Mouse (Mus musculus): ENCODE data around the gene Tenm2.

The Tenm2 gene

GRCm38 (mm10) chr11:36327243-36327642 is 908.5 kb downstream of the Tenm2 start:
- peak; percentile 74 for ATAC-seq (ENCODE audit: insufficient number of reproducible peaks, low FRiP score, low TSS enrichment)

- no peak for ATAC-seq (ENCODE audit: insufficient number of reproducible peaks, low FRiP score, low TSS enrichment)
Observed at GRCm38 (mm10) chr11:36309317-36309716, 926.4 kb downstream of the Tenm2 start.

- peak; percentile 59; the same call in 1 of the 2 replicates for ATAC-seq (ENCODE audit: insufficient number of reproducible peaks, low FRiP score, low TSS enrichment)
Observed at GRCm38 (mm10) chr11:36307276-36307675, 928.5 kb downstream of the Tenm2 start.

GRCm38 (mm10) chr11:36305348-36305950 is 930.3 kb downstream of the Tenm2 start:
- ATAC-seq (ENCODE audit: insufficient number of reproducible peaks, low FRiP score, low TSS enrichment): no peak

GRCm38 (mm10) chr11:36302913-36303371 is 932.8 kb downstream of the Tenm2 start:
- ATAC-seq (ENCODE audit: insufficient number of reproducible peaks, low FRiP score, low TSS enrichment): no peak

- ATAC-seq (ENCODE audit: insufficient number of reproducible peaks, low FRiP score, low TSS enrichment): no peak
Observed at GRCm38 (mm10) chr11:36302096-36302495, 933.7 kb downstream of the Tenm2 start.

GRCm38 (mm10) chr11:36296568-36296967 is 939.2 kb downstream of the Tenm2 start:
- no peak for ATAC-seq (ENCODE audit: insufficient number of reproducible peaks, low FRiP score, low TSS enrichment)

- ATAC-seq (ENCODE audit: insufficient number of reproducible peaks, low FRiP score, low TSS enrichment): no peak
Observed at GRCm38 (mm10) chr11:36292206-36292605, 943.6 kb downstream of the Tenm2 start.

GRCm38 (mm10) chr11:36286246-36286645 is 949.5 kb downstream of the Tenm2 start:
- ATAC-seq (ENCODE audit: insufficient number of reproducible peaks, low FRiP score, low TSS enrichment): no peak

GRCm38 (mm10) chr11:36280533-36280932 is 955.2 kb downstream of the Tenm2 start:
- ATAC-seq (ENCODE audit: insufficient number of reproducible peaks, low FRiP score, low TSS enrichment): no peak

- ATAC-seq (ENCODE audit: insufficient number of reproducible peaks, low FRiP score, low TSS enrichment): no peak
Observed at GRCm38 (mm10) chr11:36277903-36278215, 957.9 kb downstream of the Tenm2 start.

- ATAC-seq (ENCODE audit: insufficient number of reproducible peaks, low FRiP score, low TSS enrichment): no peak
Observed at GRCm38 (mm10) chr11:36277192-36277902, 958.4 kb downstream of the Tenm2 start.

GRCm38 (mm10) chr11:36276015-36276414 is 959.7 kb downstream of the Tenm2 start:
- no peak for ATAC-seq (ENCODE audit: insufficient number of reproducible peaks, low FRiP score, low TSS enrichment)

- ATAC-seq (ENCODE audit: insufficient number of reproducible peaks, low FRiP score, low TSS enrichment): no peak
Observed at GRCm38 (mm10) chr11:36272149-36272548, 963.6 kb downstream of the Tenm2 start.

GRCm38 (mm10) chr11:36269945-36270344 is 965.8 kb downstream of the Tenm2 start:
- no peak for ATAC-seq (ENCODE audit: insufficient number of reproducible peaks, low FRiP score, low TSS enrichment)

GRCm38 (mm10) chr11:36264776-36265466 is 970.8 kb downstream of the Tenm2 start:
- ATAC-seq (ENCODE audit: insufficient number of reproducible peaks, low FRiP score, low TSS enrichment): peak; percentile 56; the same call in 1 of the 2 replicates

- no peak for ATAC-seq (ENCODE audit: insufficient number of reproducible peaks, low FRiP score, low TSS enrichment)
Observed at GRCm38 (mm10) chr11:36263840-36264239, 971.9 kb downstream of the Tenm2 start.

GRCm38 (mm10) chr11:36257187-36257586 is 978.6 kb downstream of the Tenm2 start:
- no peak for ATAC-seq (ENCODE audit: insufficient number of reproducible peaks, low FRiP score, low TSS enrichment)

GRCm38 (mm10) chr11:36256747-36257146 is 979.0 kb downstream of the Tenm2 start:
- ATAC-seq (ENCODE audit: insufficient number of reproducible peaks, low FRiP score, low TSS enrichment): no peak

- ATAC-seq (ENCODE audit: insufficient number of reproducible peaks, low FRiP score, low TSS enrichment): no peak
Observed at GRCm38 (mm10) chr11:36254019-36254418, 981.7 kb downstream of the Tenm2 start.

- no peak for ATAC-seq (ENCODE audit: insufficient number of reproducible peaks, low FRiP score, low TSS enrichment)
Observed at GRCm38 (mm10) chr11:36250111-36250510, 985.7 kb downstream of the Tenm2 start.
